Mouse (Mus musculus): ENCODE data around the gene Hmg20b. TPM values are rescaled to one million over a fixed set of nuclear protein-coding genes. Genes with fewer than 3 reads are reported as not detected.

Gene Hmg20b
- polyA plus RNA-seq, 1 experiment from 2014 or later = 29.9 TPM

GRCm38 (mm10) chr10:81349961-81350350, 324 bp downstream of the Hmg20b start:
- H3K36me3 ChIP-seq (ENCODE audit: control insufficient read depth, insufficient read depth, low read length) = no peaks in the 10 kb centered on the region
- H3K27me3 ChIP-seq (ENCODE audit: control insufficient read depth, insufficient read depth, low read length) = peaks cover 4% of the 10 kb centered on the region; the same call in 1 of the 2 replicates
- peak; percentile 2 for ATAC-seq (ENCODE audit: low read depth)
- H3K9me3 ChIP-seq (ENCODE audit: control insufficient read depth, low read length) = no peaks in the 10 kb centered on the region
- 0% methylated on average over 27 of the region's 29 CpGs for WGBS
- peak overlapping the region; percentile 61 for H3K4me3 ChIP-seq (ENCODE audit: low read depth, low read length)
- H3K4me1 ChIP-seq (ENCODE audit: control insufficient read depth, insufficient read depth, low read length) = peaks cover 10% of the 10 kb centered on the region
- peak overlapping the region; percentile 68 for H3K9ac ChIP-seq (replicated peaks; ENCODE audit: low read depth, low read length)
- no peak overlapping the region for H3K27ac ChIP-seq (ENCODE audit: low read depth, low read length)
- H3K4me2 ChIP-seq (ENCODE audit: low read depth, low read length) = peak overlapping the region; percentile 90

- 4% methylated on average over 12 of the region's 12 CpGs for WGBS
- H3K9ac ChIP-seq (replicated peaks; ENCODE audit: low read depth, low read length) = 0 out of 2 replicates have a peak overlapping the region, but pooled peaks have one; percentile 11
Observed at GRCm38 (mm10) chr10:81349146-81349545, 1.1 kb downstream of the Hmg20b start.

GRCm38 (mm10) chr10:81346453-81347067, 3.7 kb downstream of the Hmg20b start:
- Histone ChIP-seq H3K27me3 (ENCODE audit: control insufficient read depth, insufficient read depth, low read length) (peaks cover 30% of the 10 kb centered on the region), H3K27ac (ENCODE audit: low read depth, low read length) (no peak overlapping the region), H3K4me3 (ENCODE audit: low read depth, low read length) (peak overlapping the region; percentile 23), H3K9me3 (ENCODE audit: control insufficient read depth, low read length) (no peaks in the 10 kb centered on the region), H3K4me2 (ENCODE audit: low read depth, low read length) (peak overlapping the region; percentile 42), H3K36me3 (ENCODE audit: control insufficient read depth, insufficient read depth, low read length) (no peaks in the 10 kb centered on the region), H3K9ac (replicated peaks; ENCODE audit: low read depth, low read length) (no peak overlapping the region; the same call in 1 of the 2 replicates), H3K4me1 (ENCODE audit: control insufficient read depth, insufficient read depth, low read length) (peaks cover 16% of the 10 kb centered on the region)
- WGBS = 7% methylated on average over 54 of the region's 55 CpGs
- no peak for ATAC-seq (ENCODE audit: low read depth)

More at GRCm38 (mm10) chr10:81349146-81349545, 1.1 kb downstream of the Hmg20b start:
- H3K4me2 ChIP-seq (ENCODE audit: low read depth, low read length) = peak overlapping the region; percentile 90
- no peak for ATAC-seq (ENCODE audit: low read depth)
- H3K9me3 ChIP-seq (ENCODE audit: control insufficient read depth, low read length) = no peaks in the 10 kb centered on the region
- H3K27ac ChIP-seq (ENCODE audit: low read depth, low read length) = no peak overlapping the region
- peaks cover 11% of the 10 kb centered on the region for H3K27me3 ChIP-seq (ENCODE audit: control insufficient read depth, insufficient read depth, low read length)
- peaks cover 10% of the 10 kb centered on the region for H3K4me1 ChIP-seq (ENCODE audit: control insufficient read depth, insufficient read depth, low read length)
- H3K36me3 ChIP-seq (ENCODE audit: control insufficient read depth, insufficient read depth, low read length) = no peaks in the 10 kb centered on the region
- peak overlapping the region; percentile 61 for H3K4me3 ChIP-seq (ENCODE audit: low read depth, low read length)

GRCm38 (mm10) chr10:81345162-81345534, 5.1 kb downstream of the Hmg20b start:
- Histone ChIP-seq H3K9me3 (ENCODE audit: control insufficient read depth, low read length) (no peaks in the 10 kb centered on the region), H3K9ac (replicated peaks; ENCODE audit: low read depth, low read length) (no peak overlapping the region), H3K27ac (ENCODE audit: low read depth, low read length) (no peak overlapping the region), H3K27me3 (ENCODE audit: control insufficient read depth, insufficient read depth, low read length) (peaks cover 34% of the 10 kb centered on the region), H3K4me3 (ENCODE audit: low read depth, low read length) (no peak overlapping the region), H3K36me3 (ENCODE audit: control insufficient read depth, insufficient read depth, low read length) (no peaks in the 10 kb centered on the region), H3K4me2 (ENCODE audit: low read depth, low read length) (no peak overlapping the region), H3K4me1 (ENCODE audit: control insufficient read depth, insufficient read depth, low read length) (peaks cover 16% of the 10 kb centered on the region)
- no peak for ATAC-seq (ENCODE audit: low read depth)
- WGBS = 85% methylated on average over 4 of the region's 4 CpGs

- H3K9ac ChIP-seq (replicated peaks; ENCODE audit: low read depth, low read length) = no peak overlapping the region
- no peaks in the 10 kb centered on the region for H3K36me3 ChIP-seq (ENCODE audit: control insufficient read depth, insufficient read depth, low read length)
- no peaks in the 10 kb centered on the region for H3K9me3 ChIP-seq (ENCODE audit: control insufficient read depth, low read length)
- H3K27ac ChIP-seq (ENCODE audit: low read depth, low read length) = no peak overlapping the region
- ATAC-seq (ENCODE audit: low read depth) = no peak
- H3K4me2 ChIP-seq (ENCODE audit: low read depth, low read length) = no peak overlapping the region
- H3K27me3 ChIP-seq (ENCODE audit: control insufficient read depth, insufficient read depth, low read length) = peaks cover 34% of the 10 kb centered on the region
- H3K4me3 ChIP-seq (ENCODE audit: low read depth, low read length) = no peak overlapping the region
- peaks cover 10% of the 10 kb centered on the region for H3K4me1 ChIP-seq (ENCODE audit: control insufficient read depth, insufficient read depth, low read length)
- 58% methylated on average over 8 of the region's 8 CpGs for WGBS
Observed at GRCm38 (mm10) chr10:81344421-81345161, 5.7 kb downstream of the Hmg20b start.

- no peak for ATAC-seq (ENCODE audit: low read depth)
- Histone ChIP-seq H3K9ac (replicated peaks; ENCODE audit: low read depth, low read length) (peak within 1 kb of the TSS; percentile 37), H3K4me3 (ENCODE audit: low read depth, low read length) (peak within 1 kb of the TSS; percentile 31), H3K27ac (ENCODE audit: low read depth, low read length) (no peak within 1 kb of the TSS), H3K36me3 (ENCODE audit: control insufficient read depth, insufficient read depth, low read length) (no peaks in the 10 kb centered on the region), H3K4me2 (ENCODE audit: low read depth, low read length) (peak within 1 kb of the TSS; percentile 71), H3K27me3 (ENCODE audit: control insufficient read depth, insufficient read depth, low read length) (peaks cover 34% of the 10 kb centered on the region), H3K9me3 (ENCODE audit: control insufficient read depth, low read length) (no peaks in the 10 kb centered on the region), H3K4me1 (ENCODE audit: control insufficient read depth, insufficient read depth, low read length) (peaks cover 6% of the 10 kb centered on the region; the same call in 1 of the 2 replicates)
- WGBS = 5% methylated on average over 66 of the region's 67 CpGs
Observed at GRCm38 (mm10) chr10:81342686-81343505, 7.4 kb downstream of the Hmg20b start, which contains the start of gene Gipc3. Gene Gipc3 (minus strand): TSS chr10:81343266.

- H3K9ac ChIP-seq (replicated peaks; ENCODE audit: low read depth, low read length) = no peak overlapping the region
- no peak overlapping the region for H3K4me3 ChIP-seq (ENCODE audit: low read depth, low read length)
- 37% methylated on average over 16 of the region's 16 CpGs for WGBS
- no peak overlapping the region for H3K4me2 ChIP-seq (ENCODE audit: low read depth, low read length)
- peaks cover 30% of the 10 kb centered on the region for H3K27me3 ChIP-seq (ENCODE audit: control insufficient read depth, insufficient read depth, low read length)
- no peak overlapping the region for H3K27ac ChIP-seq (ENCODE audit: low read depth, low read length)
- H3K9me3 ChIP-seq (ENCODE audit: control insufficient read depth, low read length) = no peaks in the 10 kb centered on the region
- H3K4me1 ChIP-seq (ENCODE audit: control insufficient read depth, insufficient read depth, low read length) = peaks cover 6% of the 10 kb centered on the region; the same call in 1 of the 2 replicates
- no peak for ATAC-seq (ENCODE audit: low read depth)
- no peaks in the 10 kb centered on the region for H3K36me3 ChIP-seq (ENCODE audit: control insufficient read depth, insufficient read depth, low read length)
Observed at GRCm38 (mm10) chr10:81341333-81341949, 8.8 kb downstream of the Hmg20b start.

GRCm38 (mm10) chr10:81340551-81341332, 9.5 kb downstream of the Hmg20b start:
- ATAC-seq (ENCODE audit: low read depth) = no peak
- 33% methylated on average over 17 of the region's 17 CpGs for WGBS
- Histone ChIP-seq H3K9me3 (ENCODE audit: control insufficient read depth, low read length) (no peaks in the 10 kb centered on the region), H3K4me2 (ENCODE audit: low read depth, low read length) (no peak overlapping the region), H3K9ac (replicated peaks; ENCODE audit: low read depth, low read length) (no peak overlapping the region), H3K27me3 (ENCODE audit: control insufficient read depth, insufficient read depth, low read length) (peaks cover 30% of the 10 kb centered on the region), H3K36me3 (ENCODE audit: control insufficient read depth, insufficient read depth, low read length) (no peaks in the 10 kb centered on the region), H3K4me1 (ENCODE audit: control insufficient read depth, insufficient read depth, low read length) (0 out of 2 replicates have a peak, but pooled peaks cover 6% of the 10 kb centered on the region), H3K27ac (ENCODE audit: low read depth, low read length) (no peak overlapping the region), H3K4me3 (ENCODE audit: low read depth, low read length) (no peak overlapping the region)
